Mouse (Mus musculus): ENCODE measurements around the gene Pglyrp1. TPM values are rescaled to one million over a fixed set of nuclear protein-coding genes. Genes with fewer than 3 reads are reported as not detected.

The Pglyrp1 gene
- polyA plus RNA-seq, 1 experiment, result 17.3 TPM

DNA sequence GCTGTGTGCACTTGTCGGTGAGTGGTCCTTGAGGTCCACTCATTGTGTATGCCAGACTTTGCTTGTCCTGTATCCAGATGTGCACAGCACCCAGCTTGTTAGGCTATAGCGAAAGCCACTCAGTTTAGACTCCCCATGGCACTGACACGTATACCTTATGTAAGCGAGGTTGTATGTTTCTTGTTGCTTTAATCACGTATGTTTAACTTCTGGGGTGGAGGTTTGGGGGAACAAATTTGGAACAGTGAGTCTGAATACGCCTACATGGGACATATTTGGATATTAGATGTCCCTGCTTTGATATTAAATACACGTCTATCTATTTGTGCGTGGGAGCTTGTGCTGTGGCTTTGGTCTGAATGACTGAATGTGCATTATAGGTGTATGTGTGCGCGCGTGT is 52.1 kb downstream of the Pglyrp1 start:
- Histone ChIP-seq H3K4me1 (ENCODE audit: control insufficient read depth, insufficient read depth, low read length) (peaks cover 17% of the 10 kb centered on the region), H3K27me3 (ENCODE audit: control insufficient read depth, insufficient read depth, low read length) (no peaks in the 10 kb centered on the region), H3K27ac (ENCODE audit: insufficient read depth, low read length) (no peak overlapping the region), H3K4me3 (replicated peaks; ENCODE audit: insufficient read depth, low read depth, low read length) (no peak overlapping the region)
- no peak for TF ChIP-seq CTCF (IDR thresholded peaks at IDR 0.05; ENCODE audit: borderline replicate concordance, insufficient read depth, low read depth, low read length)
- no peak for TF ChIP-seq POLR2A (IDR thresholded peaks at IDR 0.05; ENCODE audit: borderline replicate concordance, insufficient read depth, low read length)
- DNase-seq, result no peak
- 67% methylated on average over 11 of the region's 11 CpGs for WGBS

DNA sequence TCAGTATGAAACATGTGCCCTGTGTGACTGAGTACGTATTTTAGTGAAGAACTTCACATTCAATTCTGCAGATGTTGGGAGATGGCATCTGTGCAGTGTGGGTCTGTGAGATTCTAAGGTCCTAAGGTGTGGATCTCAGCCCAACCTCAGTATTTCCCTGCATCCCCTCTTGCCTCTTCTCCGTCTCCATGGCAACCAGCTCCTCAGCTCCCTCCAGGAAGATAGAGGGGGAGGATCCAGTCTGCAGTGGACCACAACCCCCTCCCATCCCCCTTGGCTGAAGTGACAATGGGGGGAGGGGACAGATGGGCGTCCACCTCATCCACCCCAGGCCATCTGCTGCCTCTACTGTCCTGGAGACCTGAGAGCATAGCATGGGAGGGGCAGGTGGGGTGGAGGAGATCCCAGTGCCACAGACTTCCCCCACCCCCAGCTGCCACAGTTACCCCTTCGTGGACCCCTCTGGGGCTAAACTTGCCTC is 52.6 kb downstream of the Pglyrp1 start:
- TF ChIP-seq POLR2A (IDR thresholded peaks at IDR 0.05; ENCODE audit: borderline replicate concordance, insufficient read depth, low read length), result no peak
- no peak for TF ChIP-seq CTCF (IDR thresholded peaks at IDR 0.05; ENCODE audit: borderline replicate concordance, insufficient read depth, low read depth, low read length)
- Histone ChIP-seq H3K4me3 (replicated peaks; ENCODE audit: insufficient read depth, low read depth, low read length) (no peak overlapping the region), H3K27me3 (ENCODE audit: control insufficient read depth, insufficient read depth, low read length) (no peaks in the 10 kb centered on the region), H3K27ac (ENCODE audit: insufficient read depth, low read length) (no peak overlapping the region), H3K4me1 (ENCODE audit: control insufficient read depth, insufficient read depth, low read length) (peaks cover 17% of the 10 kb centered on the region)
- peak; percentile 23 to 29 for DNase-seq
- 27% methylated on average over 4 of the region's 4 CpGs for WGBS

DNA sequence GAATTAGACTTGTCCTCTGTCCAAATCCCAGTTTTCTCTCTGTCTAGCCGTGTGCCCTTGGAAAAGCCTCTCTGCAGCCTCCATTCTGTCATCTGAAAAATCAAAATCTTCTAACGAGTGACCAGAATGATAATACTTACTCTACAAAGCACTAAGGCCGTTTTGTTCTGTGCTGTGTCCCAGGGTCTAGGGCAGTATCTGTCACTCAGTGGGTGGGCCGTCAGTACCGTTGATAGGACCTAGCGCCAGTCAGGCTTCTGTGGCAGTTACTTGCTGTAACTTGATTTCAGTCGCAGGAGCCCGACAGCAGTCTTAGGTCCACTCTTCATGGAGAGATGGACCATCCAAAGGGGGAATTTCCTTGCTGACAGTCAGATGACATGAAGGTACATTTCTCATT is 53.2 kb downstream of the Pglyrp1 start:
- peak; percentile 20 to 26 for DNase-seq
- H3K4me3 ChIP-seq (replicated peaks; ENCODE audit: insufficient read depth, low read depth, low read length), result no peak overlapping the region

DNA sequence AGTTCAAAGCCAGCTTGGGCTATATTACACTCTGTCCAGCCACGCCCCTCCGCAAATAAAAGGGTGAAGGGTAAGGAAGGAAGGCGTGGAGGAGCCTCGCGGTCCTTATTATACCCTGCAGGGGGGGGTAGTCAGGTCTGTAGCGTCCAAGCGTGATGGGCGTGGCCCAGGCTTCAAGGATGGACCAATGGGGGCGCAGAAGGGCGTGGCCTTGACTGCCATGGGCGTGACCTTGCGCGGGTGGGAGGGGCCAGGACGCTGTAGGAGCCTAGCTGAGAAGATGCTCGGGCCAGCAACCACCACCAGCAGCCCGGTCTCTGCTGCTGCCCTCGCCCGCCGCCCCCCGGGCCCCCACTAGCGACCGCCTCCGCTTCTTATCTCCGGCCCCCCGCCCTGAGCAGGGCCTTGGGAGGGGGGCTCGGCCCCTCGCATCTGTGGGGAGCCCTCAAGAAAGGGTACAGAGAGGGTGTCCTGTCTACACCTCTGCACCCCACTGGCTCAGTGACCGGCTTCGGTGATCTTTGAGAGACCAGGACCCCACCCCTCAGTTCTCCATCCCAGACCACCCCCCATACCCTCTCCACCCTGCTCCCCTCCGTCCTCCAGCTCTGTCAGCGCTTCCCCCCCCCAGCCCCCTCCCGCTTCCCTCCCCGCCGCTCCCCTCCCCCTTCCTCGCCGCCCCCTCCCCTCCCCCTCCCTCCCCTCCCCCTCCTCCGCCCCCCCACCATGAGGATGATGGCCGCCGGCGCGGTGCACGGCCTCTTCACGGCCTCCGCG is 54.2 kb downstream of the Pglyrp1 start, which contains the start of gene Nova2:
Nova2 (plus strand) TSS at position 727 of the 777 bp plus-strand sequence.
- WGBS, result under 1% methylated on average over 34 of the region's 45 CpGs
- Histone ChIP-seq H3K27me3 (ENCODE audit: control insufficient read depth, insufficient read depth, low read length) (no peaks in the 10 kb centered on the region), H3K4me1 (ENCODE audit: control insufficient read depth, insufficient read depth, low read length) (peaks cover 17% of the 10 kb centered on the region), H3K4me3 (replicated peaks; ENCODE audit: insufficient read depth, low read depth, low read length) (peak within 1 kb of the TSS; percentile 80), H3K27ac (ENCODE audit: insufficient read depth, low read length) (0 out of 2 replicates have a peak within 1 kb of the TSS, but pooled peaks have one; percentile 4)
- DNase-seq, result peak; percentile 96 to 97
- no peak for TF ChIP-seq CTCF (IDR thresholded peaks at IDR 0.05; ENCODE audit: borderline replicate concordance, insufficient read depth, low read depth, low read length)
- peak; percentile 65; the same call in 1 of the 2 replicates for TF ChIP-seq POLR2A (IDR thresholded peaks at IDR 0.05; ENCODE audit: borderline replicate concordance, insufficient read depth, low read length)

More for the DNA sequence above, 53.2 kb downstream of the Pglyrp1 start:
- Histone ChIP-seq H3K4me1 (ENCODE audit: control insufficient read depth, insufficient read depth, low read length) (peaks cover 17% of the 10 kb centered on the region), H3K27ac (ENCODE audit: insufficient read depth, low read length) (no peak overlapping the region), H3K27me3 (ENCODE audit: control insufficient read depth, insufficient read depth, low read length) (no peaks in the 10 kb centered on the region)
- WGBS, result 14% methylated on average over 8 of the region's 8 CpGs
- no peak for TF ChIP-seq POLR2A (IDR thresholded peaks at IDR 0.05; ENCODE audit: borderline replicate concordance, insufficient read depth, low read length)
- no peak for TF ChIP-seq CTCF (IDR thresholded peaks at IDR 0.05; ENCODE audit: borderline replicate concordance, insufficient read depth, low read depth, low read length)

DNA sequence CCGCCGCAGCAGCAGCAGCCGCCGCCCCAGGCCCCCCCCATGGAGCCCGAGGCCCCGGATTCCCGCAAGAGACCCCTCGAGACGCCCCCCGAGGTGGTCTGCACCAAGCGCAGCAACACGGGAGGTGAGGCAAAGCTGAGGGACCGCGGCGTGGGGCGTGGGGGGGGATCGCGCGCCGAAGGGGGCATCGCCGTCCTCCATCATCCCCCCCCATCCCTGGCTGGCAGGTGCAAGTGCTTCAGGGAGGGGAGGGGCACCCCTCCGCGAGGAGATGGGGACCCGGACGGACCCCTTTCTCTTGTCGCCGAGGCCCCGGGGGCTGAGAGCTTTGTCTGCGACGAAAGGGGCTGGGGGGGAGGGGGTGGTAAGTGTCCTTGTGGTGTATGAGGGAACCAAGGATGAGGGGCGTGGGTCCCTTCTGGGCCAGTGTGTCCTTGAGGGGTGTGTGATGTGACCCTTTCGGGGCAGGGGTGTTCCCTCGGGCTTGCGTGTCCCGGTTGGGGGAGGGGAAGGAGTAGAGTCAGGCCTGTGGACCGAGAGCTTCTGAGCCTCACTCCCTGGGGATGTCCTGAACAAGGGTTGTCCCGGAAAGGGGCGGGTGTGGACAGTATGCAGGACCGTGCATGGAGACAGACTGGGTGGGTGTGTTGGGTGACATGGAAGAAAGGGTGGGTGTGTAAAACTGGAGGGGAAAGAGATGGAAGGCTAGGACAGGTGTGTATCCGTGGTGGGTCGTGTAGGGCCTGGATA is 55.1 kb downstream of the Pglyrp1 start:
- DNase-seq, result peak; percentile 51 to 59
- Histone ChIP-seq H3K4me1 (ENCODE audit: control insufficient read depth, insufficient read depth, low read length) (peaks cover 17% of the 10 kb centered on the region), H3K27me3 (ENCODE audit: control insufficient read depth, insufficient read depth, low read length) (no peaks in the 10 kb centered on the region), H3K27ac (ENCODE audit: insufficient read depth, low read length) (0 out of 2 replicates have a peak overlapping the region, but pooled peaks have one; percentile 4), H3K4me3 (replicated peaks; ENCODE audit: insufficient read depth, low read depth, low read length) (peak overlapping the region; percentile 71)
- WGBS, result under 1% methylated on average over 36 of the region's 42 CpGs
- TF ChIP-seq CTCF (IDR thresholded peaks at IDR 0.05; ENCODE audit: borderline replicate concordance, insufficient read depth, low read depth, low read length) (no peak), POLR2A (IDR thresholded peaks at IDR 0.05; ENCODE audit: borderline replicate concordance, insufficient read depth, low read length) (no peak)

DNA sequence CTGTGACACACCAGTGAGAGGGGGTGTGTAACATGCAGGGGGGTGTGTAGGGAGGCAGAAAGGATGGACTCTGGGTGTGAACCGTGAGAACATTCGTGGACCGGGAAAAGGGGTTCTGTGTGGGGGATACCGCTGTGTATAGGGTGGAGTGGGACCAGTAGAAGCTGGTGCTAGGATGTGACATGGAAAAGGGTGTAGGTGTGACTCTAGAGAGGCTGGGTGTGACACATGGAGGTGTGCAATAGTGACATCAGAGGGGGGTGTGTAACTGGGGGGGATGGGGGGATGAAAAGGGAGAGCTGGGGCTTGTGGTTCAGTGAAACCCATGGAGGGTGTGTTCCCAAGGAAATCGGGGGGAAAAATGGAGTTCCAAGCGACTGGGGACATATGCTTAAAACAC is 55.8 kb downstream of the Pglyrp1 start:
- TF ChIP-seq POLR2A (IDR thresholded peaks at IDR 0.05; ENCODE audit: borderline replicate concordance, insufficient read depth, low read length) (no peak), CTCF (IDR thresholded peaks at IDR 0.05; ENCODE audit: borderline replicate concordance, insufficient read depth, low read depth, low read length) (no peak)
- WGBS, result 25% methylated on average over 6 of the region's 6 CpGs
- H3K4me3 ChIP-seq (replicated peaks; ENCODE audit: insufficient read depth, low read depth, low read length), result peak overlapping the region; percentile 71
- no peak overlapping the region for H3K27ac ChIP-seq (ENCODE audit: insufficient read depth, low read length)
- no peaks in the 10 kb centered on the region for H3K27me3 ChIP-seq (ENCODE audit: control insufficient read depth, insufficient read depth, low read length)
- DNase-seq, result no peak
- peaks cover 17% of the 10 kb centered on the region for H3K4me1 ChIP-seq (ENCODE audit: control insufficient read depth, insufficient read depth, low read length)

DNA sequence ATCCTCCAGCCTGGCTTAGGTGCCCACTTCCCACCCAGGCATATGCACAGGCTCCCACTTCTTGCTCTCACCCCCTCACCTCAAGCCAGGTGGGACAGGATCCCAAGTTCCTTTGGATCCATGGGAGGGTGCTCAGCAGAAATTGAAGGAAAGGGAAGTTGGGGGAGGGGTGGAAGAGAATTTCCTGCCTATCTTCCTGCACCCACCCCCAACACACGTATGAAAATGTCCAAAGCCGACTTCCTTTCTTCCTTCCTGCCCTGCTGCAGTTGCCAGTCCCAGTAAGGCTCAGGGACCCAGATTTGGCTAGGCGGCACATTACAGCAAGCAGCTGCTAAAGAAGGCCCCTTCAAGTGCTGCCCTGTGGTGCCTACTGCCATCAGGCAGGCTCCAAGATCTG is 56.6 kb downstream of the Pglyrp1 start:
- no peak for DNase-seq
- Histone ChIP-seq H3K27ac (ENCODE audit: insufficient read depth, low read length) (no peak overlapping the region), H3K4me1 (ENCODE audit: control insufficient read depth, insufficient read depth, low read length) (peaks cover 18% of the 10 kb centered on the region), H3K4me3 (replicated peaks; ENCODE audit: insufficient read depth, low read depth, low read length) (no peak overlapping the region), H3K27me3 (ENCODE audit: control insufficient read depth, insufficient read depth, low read length) (no peaks in the 10 kb centered on the region)
- WGBS, result 23% methylated on average over 3 of the region's 3 CpGs
- TF ChIP-seq CTCF (IDR thresholded peaks at IDR 0.05; ENCODE audit: borderline replicate concordance, insufficient read depth, low read depth, low read length), result no peak
- TF ChIP-seq POLR2A (IDR thresholded peaks at IDR 0.05; ENCODE audit: borderline replicate concordance, insufficient read depth, low read length), result no peak

Other genes starting within 250 kb of the Pglyrp1 start
- not detected in 2 replicates for gene Psg21, start 214.6 kb upstream of the Pglyrp1 start, polyA plus RNA-seq (2012; rRNA removed)
- gene Psg20, start 185.1 kb upstream of the Pglyrp1 start, polyA plus RNA-seq (2012; rRNA removed), result not detected in 2 replicates
- gene Psg22, start 153.2 kb upstream of the Pglyrp1 start, polyA plus RNA-seq (2012; rRNA removed), result not detected in 2 replicates
- 0.08 TPM in 1 of 2 replicates, not detected in the other for gene Psg19, start 72.8 kb upstream of the Pglyrp1 start, polyA plus RNA-seq (2012; rRNA removed)
- gene Psg17, start 49.7 kb upstream of the Pglyrp1 start, polyA plus RNA-seq (2012; rRNA removed), result 0.15 TPM in 1 of 2 replicates, not detected in the other
- 2.0 and 2.1 TPM in 2 replicates for gene Mill2, start 31.4 kb upstream of the Pglyrp1 start, polyA plus RNA-seq (2012; rRNA removed)
- gene Ccdc61, start 39.1 kb downstream of the Pglyrp1 start, polyA plus RNA-seq (2012; rRNA removed), result 16.3 and 17.6 TPM in 2 replicates
- 12.8 and 14.5 TPM in 2 replicates for gene Nova2, start 54.6 kb downstream of the Pglyrp1 start, polyA plus RNA-seq (2012; rRNA removed)
- 2.0 and 2.7 TPM in 2 replicates for gene Nanos2, start 116.1 kb downstream of the Pglyrp1 start, polyA plus RNA-seq (2012; rRNA removed)
- 52.6 and 55.3 TPM in 2 replicates for gene Mypop, start 119.9 kb downstream of the Pglyrp1 start, polyA plus RNA-seq (2012; rRNA removed)
- gene Irf2bp1, start 132.7 kb downstream of the Pglyrp1 start, polyA plus RNA-seq (2012; rRNA removed), result 37.7 and 41.5 TPM in 2 replicates
- gene Foxa3, start 152.2 kb downstream of the Pglyrp1 start, polyA plus RNA-seq (2012; rRNA removed), result not detected in 2 replicates
- 112 and 113 TPM in 2 replicates for gene Sympk, start 153.0 kb downstream of the Pglyrp1 start, polyA plus RNA-seq (2012; rRNA removed)
- gene Rsph6a, start 183.4 kb downstream of the Pglyrp1 start, polyA plus RNA-seq (2012; rRNA removed), result 0.10 TPM in 1 of 2 replicates, not detected in the other
- 116 and 117 TPM in 2 replicates for gene Dmwd, start 204.9 kb downstream of the Pglyrp1 start, polyA plus RNA-seq (2012; rRNA removed)
- gene Dmpk, start 212.5 kb downstream of the Pglyrp1 start, polyA plus RNA-seq (2012; rRNA removed), result 38.9 and 40.1 TPM in 2 replicates
- 3.5 and 4.6 TPM in 2 replicates for gene Six5, start 223.3 kb downstream of the Pglyrp1 start, polyA plus RNA-seq (2012; rRNA removed)
- 0.80 and 0.90 TPM in 2 replicates for gene Gm4969, start 247.0 kb downstream of the Pglyrp1 start, polyA plus RNA-seq (2012; rRNA removed)
- gene Fbxo46, start 248.5 kb downstream of the Pglyrp1 start, polyA plus RNA-seq (2012; rRNA removed), result 7.6 and 7.9 TPM in 2 replicates